Mouse (Mus musculus): ENCODE results near the gene Ndufaf7.

Ndufaf7 gene

GRCm38 (mm10) chr17:78964387-78964786 lies 27.5 kb downstream of the Ndufaf7 start:
- no peak for DNase-seq (ENCODE audit: low spot score)

- no peak for DNase-seq (ENCODE audit: low spot score)
Observed at GRCm38 (mm10) chr17:78966092-78966883, 29.4 kb downstream of the Ndufaf7 start.

GRCm38 (mm10) chr17:78968500-78968899 lies 31.6 kb downstream of the Ndufaf7 start:
- DNase-seq (ENCODE audit: low spot score), result no peak

- DNase-seq (ENCODE audit: low spot score), result no peak
Observed at GRCm38 (mm10) chr17:78983166-78983565, 46.2 kb downstream of the Ndufaf7 start.

- no peak for DNase-seq (ENCODE audit: low spot score)
Observed at GRCm38 (mm10) chr17:78983736-78984135, 46.8 kb downstream of the Ndufaf7 start.

- DNase-seq (ENCODE audit: low spot score), result no peak
Observed at GRCm38 (mm10) chr17:78989015-78989414, 52.1 kb downstream of the Ndufaf7 start.

- no peak for DNase-seq (ENCODE audit: low spot score)
Observed at GRCm38 (mm10) chr17:78991549-78991948, 54.6 kb downstream of the Ndufaf7 start.

GRCm38 (mm10) chr17:78992303-78993027 lies 55.5 kb downstream of the Ndufaf7 start:
- DNase-seq (ENCODE audit: low spot score), result no peak

GRCm38 (mm10) chr17:78993670-78994069 lies 56.7 kb downstream of the Ndufaf7 start:
- DNase-seq (ENCODE audit: low spot score), result no peak

GRCm38 (mm10) chr17:78994382-78994781 lies 57.4 kb downstream of the Ndufaf7 start:
- DNase-seq (ENCODE audit: low spot score), result no peak

GRCm38 (mm10) chr17:78994931-78995820 lies 58.2 kb downstream of the Ndufaf7 start:
- no peak for DNase-seq (ENCODE audit: low spot score)

Measured in ovary, adult 18-20 months (tissue).